Mouse (Mus musculus) kidney, embryonic 14.5 days (tissue): ENCODE measurements around the gene Paqr4. TPM values are rescaled to one million over a fixed set of nuclear protein-coding genes. Genes with fewer than 3 reads are reported as not detected.
"Not testable (repeated sequence)": the region's sequence is repeated elsewhere in the genome, so short reads cannot be mapped to it uniquely, and the experiment has no call there.

ENCODE experiments used
- ATAC-seq: fragments of 200-750 bp; cut with Nextera tagmentation; 2 replicates; pipeline ENCODE4 v1.8.0; 2017; ENCODE audit warnings: moderate number of reproducible peaks, mild to moderate bottlenecking, moderate TSS enrichment, moderate library complexity; ENCODE audit not compliant: low FRiP score, low TSS enrichment
- H3K27ac ChIP-seq: fragments of 300-500 bp; sonication (generic); 2 replicates; pipeline ENCODE4 v1.5.1; 2014; ENCODE audit warnings: low read depth, mild to moderate bottlenecking, low read length, moderate library complexity, mixed read lengths
- H3K27me3 ChIP-seq: fragments of 300-500 bp; sonication (generic); 2 replicates; pipeline ENCODE4 v1.6.1; 2014; ENCODE audit warnings: mild to moderate bottlenecking, low read length; ENCODE audit not compliant: control insufficient read depth, insufficient read depth
- H3K36me3 ChIP-seq: fragments of 300-500 bp; sonication (generic); 2 replicates; pipeline ENCODE4 v1.6.1; 2014; ENCODE audit warnings: low read length, mixed read lengths; ENCODE audit not compliant: control insufficient read depth, insufficient read depth
- H3K4me1 ChIP-seq: fragments of 300-500 bp; sonication (generic); 2 replicates; pipeline ENCODE4 v1.6.1; 2014; ENCODE audit warnings: low read length, mixed read lengths; ENCODE audit not compliant: control insufficient read depth, insufficient read depth
- H3K4me2 ChIP-seq: fragments of 300-500 bp; sonication (generic); replicated peaks from 2 replicates; pipeline ENCODE4 v1.6.1; 2014; ENCODE audit warnings: low read depth, mild to moderate bottlenecking, low read length
- H3K4me3 ChIP-seq: fragments of 300-500 bp; sonication (generic); 2 replicates; pipeline ENCODE4 v1.5.1; 2014; ENCODE audit warnings: mild to moderate bottlenecking, low read length
- H3K9ac ChIP-seq: fragments of 300-500 bp; sonication (generic); 2 replicates; pipeline ENCODE4 v1.6.1; 2014; ENCODE audit warnings: low read depth, mild to moderate bottlenecking, low read length, moderate library complexity
- H3K9me3 ChIP-seq: fragments of 300-500 bp; sonication (generic); 2 replicates; pipeline ENCODE4 v1.6.1; 2016; ENCODE audit warnings: low read length; ENCODE audit not compliant: control insufficient read depth
- WGBS: fragments of 180-500 bp; shearing (Covaris S2); extraction: QIAGEN DNeasy Blood & Tissue Kit; methylation state at CpG from one replicate; pipeline ENCODE4 v1.1.7; 2014; 5-methylcytosine and 5-hydroxymethylcytosine counted together
- polyA plus RNA-seq: library from polyadenylated mRNA; unstranded; fragments of >200 nt; fragmentation: Nextera tagmentation; extraction: Ambion mirVana; gene quantifications from 2 replicates; pipeline ENCODE4 v1.2.1, GENCODE M21; 2014

The Paqr4 gene
- polyA plus RNA-seq, 1 experiment from 2014 or later = 17.6 TPM

DNA sequence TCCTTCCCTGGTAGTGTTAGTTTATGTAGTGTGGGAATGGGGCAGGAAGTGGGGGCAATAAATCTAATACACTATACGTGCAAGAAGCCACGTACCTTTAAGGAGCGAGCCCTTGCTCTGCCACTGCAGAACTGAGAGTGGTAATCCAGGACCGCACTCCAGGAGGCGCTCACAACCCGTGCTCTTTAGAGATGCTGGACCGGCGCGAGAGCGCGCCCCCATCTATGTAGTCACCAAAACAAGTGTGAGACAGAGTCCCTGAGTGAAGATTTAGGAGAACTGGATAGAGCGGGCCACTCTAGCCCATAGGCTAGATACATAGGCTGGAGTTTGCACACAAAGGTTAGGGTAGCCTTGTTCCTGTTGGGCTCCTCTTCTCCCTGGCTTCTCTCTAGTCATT is 33.4 kb upstream of the Paqr4 start:
- ATAC-seq = peak; percentile 48
- Histone ChIP-seq H3K4me2 (no peak overlapping the region), H3K9me3 (no peaks in the 10 kb centered on the region), H3K27ac (no peak overlapping the region), H3K36me3 (no peaks in the 10 kb centered on the region), H3K4me3 (no peak overlapping the region), H3K9ac (no peak overlapping the region), H3K4me1 (peaks cover 7% of the 10 kb centered on the region; the same call in 1 of the 2 replicates), H3K27me3 (no peaks in the 10 kb centered on the region)
- WGBS = 3% methylated on average over 12 of the region's 12 CpGs

DNA sequence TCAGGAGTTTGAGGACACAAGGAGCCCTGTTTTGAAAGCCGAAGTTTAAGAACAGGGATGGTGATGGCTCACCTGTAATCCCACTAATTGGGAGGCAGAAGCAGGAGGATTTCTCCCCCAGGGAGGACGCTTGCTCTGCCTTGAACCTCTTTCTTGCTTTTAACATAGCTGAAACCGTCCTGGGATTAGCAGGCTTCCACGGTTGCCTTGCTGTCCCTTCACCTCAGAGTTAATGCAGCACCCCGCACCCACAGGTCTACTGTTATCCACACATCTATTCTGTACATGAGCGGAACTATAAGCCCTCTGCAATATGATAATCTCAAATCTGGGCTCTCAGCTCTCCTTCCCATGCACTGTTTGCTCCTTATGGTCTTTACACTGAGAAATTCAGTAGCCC is 33.0 kb upstream of the Paqr4 start:
- peaks cover under 1% of the 10 kb centered on the region; the same call in 1 of the 2 replicates for H3K36me3 ChIP-seq
- no peak for ATAC-seq
- no peaks in the 10 kb centered on the region for H3K27me3 ChIP-seq
- peaks cover 7% of the 10 kb centered on the region; the same call in 1 of the 2 replicates for H3K4me1 ChIP-seq
- no peak overlapping the region for H3K9ac ChIP-seq
- WGBS = 72% methylated on average over 6 of the region's 6 CpGs
- H3K4me2 ChIP-seq = no peak overlapping the region
- H3K9me3 ChIP-seq = no peaks in the 10 kb centered on the region
- no peak overlapping the region for H3K4me3 ChIP-seq
- H3K27ac ChIP-seq = no peak overlapping the region

- WGBS = 100% methylated on average over 2 of the region's 2 CpGs
- not testable (repeated sequence) for H3K27ac ChIP-seq, H3K4me1 ChIP-seq, H3K27me3 ChIP-seq, H3K36me3 ChIP-seq, H3K9me3 ChIP-seq, H3K9ac ChIP-seq, H3K4me2 ChIP-seq, ATAC-seq
- 0 out of 2 replicates have a peak overlapping the region, but pooled peaks have one; percentile 88 for H3K4me3 ChIP-seq
Measured at GRCm38 (mm10) chr17:23772219-23772556, 31.5 kb upstream of the Paqr4 start.

- H3K4me1 ChIP-seq = peaks cover 7% of the 10 kb centered on the region; the same call in 1 of the 2 replicates
- H3K36me3 ChIP-seq = peaks cover 4% of the 10 kb centered on the region; the same call in 1 of the 2 replicates
- H3K4me3 ChIP-seq = peak within 1 kb of the TSS; percentile 88
- H3K27me3 ChIP-seq = no peaks in the 10 kb centered on the region
- 3% methylated on average over 50 of the region's 58 CpGs for WGBS
- H3K9me3 ChIP-seq = no peaks in the 10 kb centered on the region
- H3K4me2 ChIP-seq = peak within 1 kb of the TSS; percentile 76
- peak within 1 kb of the TSS; percentile 71 for H3K27ac ChIP-seq
- ATAC-seq = peak; percentile 98
- peak within 1 kb of the TSS; percentile 93 for H3K9ac ChIP-seq
Measured at GRCm38 (mm10) chr17:23771284-23772218, 30.9 kb upstream of the Paqr4 start, which contains the start of gene Flywch1. TSS of gene Flywch1 (minus strand) at chr17:23771602.

DNA sequence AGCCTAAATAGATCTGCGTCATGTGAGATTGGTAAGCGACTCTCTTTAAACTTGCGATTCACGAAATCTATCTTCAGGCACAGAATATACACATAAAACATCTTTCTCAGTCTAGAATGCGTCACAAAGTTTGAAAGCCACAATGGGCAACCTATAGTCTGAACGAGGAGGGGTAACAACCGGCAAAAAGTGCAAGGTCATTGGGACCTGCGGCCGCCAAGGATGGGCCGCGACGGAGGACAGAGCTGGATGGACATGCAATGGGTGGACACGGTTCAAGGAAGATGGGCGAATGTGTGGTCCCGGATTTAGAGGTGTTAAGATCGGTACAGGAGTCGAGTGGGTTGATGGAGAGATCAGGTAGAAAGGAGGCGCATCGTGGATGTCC is 30.2 kb upstream of the Paqr4 start:
- Histone ChIP-seq H3K4me2 (peak overlapping the region; percentile 76), H3K4me3 (peak overlapping the region; percentile 88), H3K27ac (peak overlapping the region; percentile 71), H3K9ac (peak overlapping the region; percentile 93), H3K9me3 (no peaks in the 10 kb centered on the region), H3K27me3 (no peaks in the 10 kb centered on the region), H3K4me1 (peaks cover 7% of the 10 kb centered on the region; the same call in 1 of the 2 replicates), H3K36me3 (peaks cover 4% of the 10 kb centered on the region; the same call in 1 of the 2 replicates)
- WGBS = 2% methylated on average over 19 of the region's 19 CpGs
- ATAC-seq = no peak; the same call in 1 of the 2 replicates

- Histone ChIP-seq H3K9ac (peak overlapping the region; percentile 93), H3K27me3 (no peaks in the 10 kb centered on the region), H3K27ac (0 out of 2 replicates have a peak overlapping the region, but pooled peaks have one; percentile 71), H3K9me3 (no peaks in the 10 kb centered on the region), H3K4me3 (peak overlapping the region; percentile 88), H3K36me3 (peaks cover 4% of the 10 kb centered on the region; the same call in 1 of the 2 replicates), H3K4me1 (peaks cover 7% of the 10 kb centered on the region; the same call in 1 of the 2 replicates), H3K4me2 (peak overlapping the region; percentile 76)
- WGBS = 14% methylated on average over 2 of the region's 2 CpGs
- ATAC-seq = no peak
Measured at GRCm38 (mm10) chr17:23770493-23770892, 29.8 kb upstream of the Paqr4 start.

GRCm38 (mm10) chr17:23762976-23763375 is 22.3 kb upstream of the Paqr4 start:
- whole genome bisulfite sequencing = 90% methylated on average over 11 of the region's 11 CpGs
- Histone ChIP-seq H3K4me2 (no peak overlapping the region), H3K9ac (no peak overlapping the region), H3K27ac (no peak overlapping the region), H3K27me3 (no peaks in the 10 kb centered on the region), H3K4me1 (no peaks in the 10 kb centered on the region), H3K36me3 (peaks cover 46% of the 10 kb centered on the region), H3K9me3 (no peaks in the 10 kb centered on the region), H3K4me3 (no peak overlapping the region)
- ATAC-seq = no peak

GRCm38 (mm10) chr17:23761155-23761554 is 20.5 kb upstream of the Paqr4 start:
- H3K36me3 ChIP-seq = peaks cover 61% of the 10 kb centered on the region
- no peaks in the 10 kb centered on the region for H3K27me3 ChIP-seq
- H3K27ac ChIP-seq = no peak overlapping the region
- no peak for ATAC-seq
- no peaks in the 10 kb centered on the region for H3K4me1 ChIP-seq
- H3K4me3 ChIP-seq = no peak overlapping the region
- no peak overlapping the region for H3K4me2 ChIP-seq
- no peaks in the 10 kb centered on the region for H3K9me3 ChIP-seq
- 100% methylated on average over 3 of the region's 3 CpGs for WGBS
- no peak overlapping the region for H3K9ac ChIP-seq

- 94% methylated on average over 9 of the region's 9 CpGs for WGBS
- Histone ChIP-seq H3K4me1 (no peaks in the 10 kb centered on the region), H3K27me3 (no peaks in the 10 kb centered on the region), H3K9ac (no peak overlapping the region), H3K4me2 (no peak overlapping the region), H3K4me3 (no peak overlapping the region), H3K9me3 (no peaks in the 10 kb centered on the region), H3K36me3 (peaks cover 70% of the 10 kb centered on the region), H3K27ac (no peak overlapping the region)
- ATAC-seq = no peak
Measured at GRCm38 (mm10) chr17:23760231-23760630, 19.6 kb upstream of the Paqr4 start.
